Mouse (Mus musculus) heart, adult 2 months (tissue): Measurements from ENCODE around the gene Kxd1. TPM values are rescaled to one million over a fixed set of nuclear protein-coding genes. Genes with fewer than 3 reads are reported as not detected.

Source experiments
- DNase-seq, 2 experiments: peaks; one replicate each; pipeline ENCODE4 v3.0.0; 2021
- H3K27ac ChIP-seq: fragments of 200-600 bp; 2 replicates; pipeline ENCODE4 v1.8.1; 2022
- H3K27me3 ChIP-seq: fragments of 200-500 bp; 2 replicates; pipeline ENCODE4 v1.6.1; 2012; ENCODE audit warnings: mild to moderate bottlenecking, low read length, inconsistent platforms, mixed read lengths; ENCODE audit not compliant: control insufficient read depth, insufficient read depth
- H3K36me3 ChIP-seq: fragments of 200-500 bp; 2 replicates; pipeline ENCODE4 v1.6.1; 2012; ENCODE audit warnings: low read length, inconsistent platforms; ENCODE audit not compliant: control insufficient read depth, insufficient read depth
- H3K4me1 ChIP-seq: fragments of 200-500 bp; 2 replicates; pipeline ENCODE4 v1.6.1; 2011; ENCODE audit warnings: low read length; ENCODE audit not compliant: control insufficient read depth, insufficient read depth
- H3K4me3 ChIP-seq: fragments of 200-600 bp; 2 replicates; pipeline ENCODE4 v1.8.1; 2022
- H3K79me2 ChIP-seq: fragments of 200-500 bp; replicated peaks from 2 replicates; pipeline ENCODE4 v1.6.1; 2012; ENCODE audit warnings: mild to moderate bottlenecking, inconsistent platforms, low read length, moderate library complexity, mixed read lengths; ENCODE audit not compliant: control insufficient read depth, insufficient read depth
- H3K9ac ChIP-seq: fragments of 200-500 bp; 2 replicates; pipeline ENCODE4 v1.6.1; 2012; ENCODE audit warnings: low read depth, mild to moderate bottlenecking, control low read depth, inconsistent platforms, low read length, mixed read lengths
- CTCF ChIP-seq: fragments of 200-600 bp; IDR thresholded peaks from 2 replicates; pipeline ENCODE4 v1.8.1; 2022; ENCODE audit warnings: antibody characterized with exemption, mild to moderate bottlenecking, moderate library complexity
- EP300 ChIP-seq: fragments of 200-500 bp; IDR thresholded peaks from 2 replicates; pipeline ENCODE4 v1.6.1; 2011; ENCODE audit warnings: low read depth, low read length, control low read depth; ENCODE audit not compliant: insufficient read depth
- POLR2A ChIP-seq: fragments of 200-500 bp; IDR thresholded peaks from 2 replicates; pipeline ENCODE4 v1.6.1; 2011; ENCODE audit warnings: mild to moderate bottlenecking, low read depth, low read length, control low read depth; ENCODE audit not compliant: insufficient read depth
- WGBS: fragments of 180-500 bp; shearing (Covaris S2); methylation state at CpG from one replicate; pipeline ENCODE4 v1.1.7; 2018; 5-methylcytosine and 5-hydroxymethylcytosine counted together
- intact Hi-C: fragments of 180-260 bp; cut with DNase I; formaldehyde crosslinking; loops from one replicate; pipeline ENCODE4 v1.15.1; 2025
- polyA plus RNA-seq: library from polyadenylated mRNA; depleted of rRNA; stranded (reverse); fragments of >200 nt; gene quantifications from 2 replicates; pipeline ENCODE4 v1.2.3, GENCODE M21; 2012
- total RNA-seq, 2 experiments: library from RNA; stranded (reverse); gene quantifications; 2 replicates each; pipeline ENCODE4 v1.2.3; 2021

Kxd1 gene
- total and polyA plus RNA-seq, 3 experiments, result 80.4 to 121 (median 99.4) TPM

GRCm38 (mm10) chr8:70500386-70501301, 27.1 kb downstream of the Kxd1 start:
- Histone ChIP-seq H3K9ac (no peak overlapping the region), H3K27ac (no peak overlapping the region), H3K4me1 (peaks cover 4% of the 10 kb centered on the region), H3K27me3 (peaks cover 1% of the 10 kb centered on the region; the same call in 1 of the 2 replicates), H3K79me2 (no peaks in the 10 kb centered on the region), H3K36me3 (no peaks in the 10 kb centered on the region), H3K4me3 (no peak overlapping the region)
- 16% methylated on average over 39 of the region's 39 CpGs for WGBS
- no peak for TF ChIP-seq POLR2A
- TF ChIP-seq CTCF, result no peak
- TF ChIP-seq EP300, result no peak
- intact Hi-C loops, result no loop called here
- DNase-seq, result no peak

GRCm38 (mm10) chr8:70495771-70496062, 32.0 kb downstream of the Kxd1 start:
- H3K36me3 ChIP-seq, result no peaks in the 10 kb centered on the region
- H3K9ac ChIP-seq, result no peak overlapping the region
- DNase-seq, result no peak
- H3K27ac ChIP-seq, result no peak overlapping the region
- no peaks in the 10 kb centered on the region for H3K79me2 ChIP-seq
- no peak overlapping the region for H3K4me3 ChIP-seq
- WGBS, result 24% methylated on average over 12 of the region's 12 CpGs
- H3K27me3 ChIP-seq, result peaks cover 18% of the 10 kb centered on the region
- intact Hi-C loops, result no loop called here
- TF ChIP-seq EP300 (no peak), POLR2A (no peak), CTCF (no peak)
- no peaks in the 10 kb centered on the region for H3K4me1 ChIP-seq

GRCm38 (mm10) chr8:70495001-70495770, 32.6 kb downstream of the Kxd1 start:
- DNase-seq, result no peak
- intact Hi-C loops, result no loop called here
- Histone ChIP-seq H3K27ac (no peak overlapping the region), H3K36me3 (no peaks in the 10 kb centered on the region), H3K4me3 (no peak overlapping the region), H3K4me1 (no peaks in the 10 kb centered on the region), H3K27me3 (peaks cover 17% of the 10 kb centered on the region), H3K79me2 (no peaks in the 10 kb centered on the region), H3K9ac (no peak overlapping the region)
- WGBS, result 21% methylated on average over 21 of the region's 21 CpGs
- TF ChIP-seq CTCF (no peak), POLR2A (no peak), EP300 (no peak)

GRCm38 (mm10) chr8:70494416-70494945, 33.3 kb downstream of the Kxd1 start:
- Histone ChIP-seq H3K79me2 (no peaks in the 10 kb centered on the region), H3K4me3 (no peak overlapping the region), H3K36me3 (no peaks in the 10 kb centered on the region), H3K9ac (no peak overlapping the region), H3K27ac (no peak overlapping the region), H3K4me1 (no peaks in the 10 kb centered on the region), H3K27me3 (peaks cover 20% of the 10 kb centered on the region)
- TF ChIP-seq POLR2A (no peak), CTCF (no peak), EP300 (no peak)
- DNase-seq, result no peak
- WGBS, result 8% methylated on average over 28 of the region's 28 CpGs
- intact Hi-C loops, result no loop called here

- no peaks in the 10 kb centered on the region for H3K36me3 ChIP-seq
- intact Hi-C loops, result no loop called here
- 2% methylated on average over 47 of the region's 47 CpGs for WGBS
- H3K9ac ChIP-seq, result no peak overlapping the region
- no peak overlapping the region; the same call in 1 of the 2 replicates for H3K4me3 ChIP-seq
- H3K27ac ChIP-seq, result no peak overlapping the region
- no peaks in the 10 kb centered on the region for H3K79me2 ChIP-seq
- TF ChIP-seq EP300, result no peak
- TF ChIP-seq CTCF, result no peak
- no peak for TF ChIP-seq POLR2A
- H3K27me3 ChIP-seq, result peaks cover 22% of the 10 kb centered on the region
- H3K4me1 ChIP-seq, result peaks cover 3% of the 10 kb centered on the region; the same call in 1 of the 2 replicates
- no peak for DNase-seq
These were observed 33.9 kb downstream of the Kxd1 start for GRCm38 (mm10) chr8:70493692-70494415.
